Mouse (Mus musculus): Measurements from ENCODE around the gene Oasl1. TPM values are rescaled to one million over a fixed set of nuclear protein-coding genes. Genes with fewer than 3 reads are reported as not detected.
A peak's percentile ranks its signal among the peaks of the same experiment; 100 is the strongest.
"Not testable (repeated sequence)": the region's sequence is repeated elsewhere in the genome, so short reads cannot be mapped to it uniquely, and the experiment has no call there.

The Oasl1 gene
- 5.2 and 5.4 TPM in 2 replicates for total RNA-seq (2014; fragmentation: Nextera tagmentation)
- total RNA-seq (2017) = 0.73 and 1.8 TPM in 2 replicates

DNA sequence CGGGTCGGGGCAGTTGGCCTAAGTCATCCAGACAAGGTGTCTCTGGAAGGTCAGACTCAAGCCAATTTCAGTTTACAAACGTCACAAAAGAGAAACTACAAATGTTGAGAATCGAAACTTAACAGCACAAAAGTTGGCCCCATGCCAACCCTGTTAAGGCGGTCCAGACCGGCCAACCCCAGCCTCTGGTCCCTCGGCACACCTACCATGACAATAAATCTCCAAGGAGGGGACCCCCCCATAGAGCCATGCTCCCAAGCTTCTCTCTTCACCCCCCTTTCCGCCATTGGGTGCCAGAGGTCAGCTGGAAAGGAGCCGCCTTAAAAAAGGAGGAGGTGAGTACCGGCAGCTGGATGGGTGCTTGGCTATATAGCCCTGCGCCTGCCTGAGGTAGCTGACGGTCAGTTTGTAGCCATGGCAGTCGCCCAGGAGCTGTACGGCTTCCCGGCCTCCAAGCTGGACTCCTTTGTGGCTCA is at the start of gene Oasl1:
Gene Oasl1, plus strand, starts transcription at position 243 of the 476 bp plus-strand sequence.
- ATAC-seq (replicated peaks; ENCODE audit: poor library complexity, severe bottlenecking) = peak; percentile 33

- no peak for ATAC-seq (replicated peaks; ENCODE audit: poor library complexity, severe bottlenecking)
Observed at GRCm38 (mm10) chr5:114875858-114876257, 47.2 kb upstream of the Oasl1 start.

- ATAC-seq (replicated peaks; ENCODE audit: poor library complexity, severe bottlenecking) = no peak
Observed at GRCm38 (mm10) chr5:114876331-114876730, 46.7 kb upstream of the Oasl1 start.

DNA sequence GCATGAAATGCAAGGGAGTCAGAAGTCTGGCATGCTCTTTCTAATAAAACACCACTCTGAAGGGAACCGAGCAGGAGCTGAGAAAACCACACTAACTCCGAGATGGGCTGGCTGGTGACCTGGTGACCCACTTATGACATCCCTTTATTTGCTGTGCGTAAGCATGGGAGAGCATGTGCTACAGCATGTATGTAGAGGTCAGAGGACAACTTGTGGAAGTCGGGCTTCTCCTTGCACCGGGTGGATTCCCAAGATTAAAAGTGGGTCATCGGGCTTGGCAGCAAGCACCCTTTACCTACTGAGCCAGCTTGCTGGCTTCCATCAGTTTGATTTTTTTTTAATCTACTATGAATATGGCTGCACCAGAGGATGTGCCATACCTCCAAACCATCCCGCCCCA is 45.6 kb upstream of the Oasl1 start:
- ATAC-seq (replicated peaks; ENCODE audit: poor library complexity, severe bottlenecking) = no peak

DNA sequence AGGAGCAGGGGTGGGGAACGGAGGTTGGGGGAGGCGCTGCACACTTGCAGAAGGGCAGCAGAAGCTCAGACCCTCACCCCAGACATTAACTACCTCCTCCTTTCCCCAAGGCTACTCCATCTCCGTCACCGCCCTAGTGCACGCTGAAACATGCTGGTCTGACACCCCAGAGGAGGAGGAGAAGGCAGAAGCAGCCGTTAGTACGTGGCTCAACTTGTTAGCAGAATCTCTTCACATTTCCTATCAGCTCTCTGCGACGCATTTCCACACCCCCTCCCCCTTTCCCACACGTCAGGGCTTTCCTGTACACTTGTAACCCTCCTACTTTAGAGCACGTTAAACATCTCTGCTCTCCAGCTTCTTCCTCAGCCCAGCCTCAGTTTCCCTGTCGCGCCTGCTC is 43.6 kb upstream of the Oasl1 start:
- ATAC-seq (replicated peaks; ENCODE audit: poor library complexity, severe bottlenecking) = no peak

GRCm38 (mm10) chr5:114882319-114882718 is 40.7 kb upstream of the Oasl1 start:
- 0 out of 2 replicates have a peak, but pooled peaks have one; percentile 36 for ATAC-seq (replicated peaks; ENCODE audit: poor library complexity, severe bottlenecking)

- ATAC-seq (replicated peaks; ENCODE audit: poor library complexity, severe bottlenecking) = peak; percentile 98
Observed at GRCm38 (mm10) chr5:114883022-114883421, 40.0 kb upstream of the Oasl1 start.

DNA sequence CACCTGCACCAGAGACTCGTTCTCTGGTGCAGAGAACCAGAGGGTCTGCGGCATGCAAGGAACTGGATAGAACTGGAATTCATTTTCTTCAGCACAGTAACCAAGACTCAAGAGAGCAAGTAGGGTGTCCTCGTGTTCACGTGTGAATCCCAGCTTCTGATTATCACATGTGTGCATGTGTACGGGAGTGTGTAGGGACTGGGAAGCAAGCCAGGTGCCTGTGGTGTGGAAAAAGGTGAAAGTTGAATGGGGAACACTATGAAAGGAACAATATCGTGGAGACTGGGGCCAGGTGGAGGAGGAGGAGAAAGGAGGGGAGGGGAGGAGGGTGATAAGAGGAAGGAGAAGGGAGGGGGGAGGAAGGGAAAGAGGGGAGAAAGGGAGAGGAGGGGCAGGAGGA is 36.2 kb upstream of the Oasl1 start:
- no peak for ATAC-seq (replicated peaks; ENCODE audit: poor library complexity, severe bottlenecking)

DNA sequence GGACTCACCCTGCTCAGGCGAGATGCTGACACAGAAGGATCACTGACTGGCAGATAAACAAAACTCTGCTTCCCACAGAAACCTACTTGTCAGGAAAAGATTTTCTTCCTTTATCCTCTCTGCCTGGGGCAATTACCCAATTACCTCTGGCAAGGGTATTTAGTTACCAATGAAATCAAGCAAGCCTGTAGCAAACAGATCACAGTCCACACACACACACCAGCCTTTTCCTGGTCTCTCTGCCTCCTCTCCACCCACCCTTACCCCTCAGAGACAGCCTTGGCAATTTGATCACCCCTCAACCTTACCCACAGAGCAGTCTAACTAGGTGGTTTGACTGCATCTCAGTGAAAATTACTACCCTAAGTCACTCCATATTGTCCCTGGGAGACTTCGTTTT is 34.0 kb upstream of the Oasl1 start:
- no peak for ATAC-seq (replicated peaks; ENCODE audit: poor library complexity, severe bottlenecking)

DNA sequence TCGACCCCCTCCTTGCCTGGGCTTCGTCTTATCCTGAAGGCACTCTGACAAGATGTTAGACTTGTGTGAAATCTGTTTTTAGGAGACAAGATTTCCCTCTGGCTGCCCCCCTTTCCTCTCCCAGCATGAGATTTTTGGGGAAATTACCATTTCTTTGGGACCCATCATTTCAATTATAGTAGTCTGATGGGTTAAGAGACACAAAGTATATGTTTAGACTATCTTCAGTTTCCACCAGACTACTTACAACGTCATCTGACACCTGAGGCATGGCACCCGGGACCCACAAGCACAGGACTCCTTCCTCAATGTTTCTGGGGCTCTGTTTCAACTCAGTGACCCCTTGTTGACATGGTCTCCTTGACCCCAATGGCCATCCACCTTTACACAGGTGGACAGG is 27.5 kb upstream of the Oasl1 start:
- no peak for ATAC-seq (replicated peaks; ENCODE audit: poor library complexity, severe bottlenecking)

GRCm38 (mm10) chr5:114896688-114897373 is 26.2 kb upstream of the Oasl1 start, which contains the start of gene Oasl2:
Gene Oasl2, plus strand, starts transcription at chr5:114896936.
- peak; percentile 7; the same call in 1 of the 2 replicates for ATAC-seq (replicated peaks; ENCODE audit: poor library complexity, severe bottlenecking)

DNA sequence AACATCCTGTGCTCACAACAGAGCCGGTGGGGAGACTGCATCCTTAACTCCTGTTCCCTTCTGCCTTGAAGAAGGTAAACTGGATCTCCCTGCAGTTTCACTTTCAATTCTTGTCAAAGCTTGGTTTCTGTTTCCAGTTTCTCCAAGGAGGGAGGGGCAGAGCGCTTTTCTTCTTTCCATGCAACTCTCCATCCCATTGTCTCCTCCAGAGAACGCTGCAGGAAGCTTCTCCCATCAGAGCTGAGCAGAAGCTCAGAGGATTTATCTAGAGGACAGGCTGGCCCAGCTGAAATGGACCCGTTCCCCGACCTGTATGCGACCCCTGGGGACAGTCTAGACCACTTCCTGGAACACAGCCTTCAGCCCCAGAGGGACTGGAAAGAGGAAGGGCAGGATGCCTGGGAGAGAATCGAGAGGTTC is 25.7 kb upstream of the Oasl1 start:
- ATAC-seq (replicated peaks; ENCODE audit: poor library complexity, severe bottlenecking) = peak; percentile 83

DNA sequence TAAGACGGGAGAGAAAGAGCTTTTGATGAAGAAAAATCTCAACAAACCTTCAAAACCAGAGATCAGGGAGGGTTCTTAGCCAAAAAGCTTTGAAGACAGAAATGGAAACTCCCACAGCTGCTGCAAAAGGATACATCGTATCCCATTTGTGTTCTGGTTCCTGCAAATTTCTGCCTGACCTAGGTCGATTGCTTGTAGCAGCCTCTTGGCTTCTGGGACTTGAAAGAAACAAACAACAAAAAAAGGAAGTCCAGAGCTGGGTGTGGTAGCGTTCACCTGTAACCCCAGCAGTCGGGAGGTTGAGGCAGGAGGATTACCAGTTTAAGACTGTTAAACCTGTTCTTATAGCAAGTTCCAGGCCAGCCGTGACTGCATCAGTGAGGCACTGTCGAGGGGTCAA is 24.2 kb upstream of the Oasl1 start:
- ATAC-seq (replicated peaks; ENCODE audit: poor library complexity, severe bottlenecking) = no peak

GRCm38 (mm10) chr5:114902413-114902812 is 20.6 kb upstream of the Oasl1 start:
- peak; percentile 81 for ATAC-seq (replicated peaks; ENCODE audit: poor library complexity, severe bottlenecking)

DNA sequence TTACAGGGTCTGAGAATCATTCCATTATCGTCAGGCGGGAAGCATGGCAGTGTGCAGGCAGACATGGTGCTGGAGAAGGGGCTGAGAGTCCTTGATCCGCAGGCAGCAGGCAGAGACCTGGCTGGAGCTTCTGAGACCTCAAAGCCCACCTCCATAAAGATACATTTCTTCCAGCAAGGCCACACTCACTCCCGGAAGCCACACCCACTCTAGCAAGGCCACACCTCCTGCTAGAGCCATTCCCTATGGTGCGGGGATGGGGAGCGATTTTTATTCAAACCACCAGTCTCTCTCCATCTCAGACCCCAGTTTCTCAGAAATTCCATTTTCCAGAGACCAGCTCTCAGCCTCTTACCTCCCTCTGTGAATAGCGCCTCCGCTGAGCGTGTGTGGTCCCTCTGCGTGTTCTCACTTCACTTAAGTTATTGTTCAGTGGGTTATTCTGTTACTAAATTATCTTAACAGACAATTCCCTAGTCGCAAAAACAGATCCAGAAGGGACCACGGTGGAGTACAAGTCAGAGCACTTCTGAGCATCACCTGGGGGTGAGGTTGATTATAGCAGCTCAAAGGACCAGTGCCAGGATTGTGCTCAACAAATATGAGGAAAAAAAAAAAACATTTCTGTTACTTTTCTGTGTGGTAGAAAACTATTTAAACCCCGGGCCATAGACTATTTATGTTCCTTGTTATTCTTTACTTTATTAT is 14.3 kb upstream of the Oasl1 start:
- ATAC-seq (replicated peaks; ENCODE audit: poor library complexity, severe bottlenecking) = no peak

- no peak for ATAC-seq (replicated peaks; ENCODE audit: poor library complexity, severe bottlenecking)
Observed at GRCm38 (mm10) chr5:114913686-114914085, 9.4 kb upstream of the Oasl1 start.

GRCm38 (mm10) chr5:114914855-114915254 is 8.2 kb upstream of the Oasl1 start:
- no peak for ATAC-seq (replicated peaks; ENCODE audit: poor library complexity, severe bottlenecking)

DNA sequence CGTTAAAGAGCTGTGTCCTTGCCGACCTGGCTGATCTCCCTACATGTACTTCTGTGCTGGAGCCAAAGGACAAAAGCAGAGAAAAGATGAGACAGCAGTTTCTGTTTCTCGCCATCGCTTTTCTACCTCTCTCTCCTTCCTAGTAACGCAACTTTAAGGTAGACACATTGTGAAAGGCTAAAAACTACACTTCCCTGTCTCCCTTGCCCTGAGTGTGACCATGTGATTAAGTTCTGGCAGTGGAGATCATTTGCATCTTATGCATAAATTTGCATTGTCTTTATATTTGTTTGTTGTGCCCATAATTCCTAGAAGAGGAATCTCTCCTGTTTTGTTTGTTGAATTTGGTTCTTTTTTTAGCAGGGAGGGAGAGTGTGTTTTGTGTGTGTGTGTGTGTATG is 7.2 kb upstream of the Oasl1 start:
- peak; percentile 58 for ATAC-seq (replicated peaks; ENCODE audit: poor library complexity, severe bottlenecking)

- peak; percentile 67 for ATAC-seq (replicated peaks; ENCODE audit: poor library complexity, severe bottlenecking)
Observed at GRCm38 (mm10) chr5:114916777-114917176, 6.3 kb upstream of the Oasl1 start.

DNA sequence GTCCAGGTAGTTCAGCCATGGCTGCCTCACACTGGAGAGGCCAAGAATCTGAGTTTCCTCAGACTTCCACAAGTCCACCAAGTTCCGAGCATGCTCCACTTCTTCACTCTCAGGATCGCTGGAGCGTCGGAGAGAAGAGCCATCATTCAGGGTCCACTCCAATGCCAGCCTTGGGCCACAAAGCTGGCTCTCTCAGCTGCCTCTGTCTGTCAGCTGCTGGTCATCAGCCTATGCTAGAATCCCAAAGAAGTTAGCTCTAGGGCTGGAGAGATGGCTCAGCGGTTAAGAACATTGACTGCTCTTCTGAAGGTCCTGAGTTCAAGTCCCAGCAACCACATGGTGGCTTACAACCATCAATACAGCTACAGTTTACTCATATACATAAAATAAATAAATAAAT is 5.7 kb upstream of the Oasl1 start:
- ATAC-seq (replicated peaks; ENCODE audit: poor library complexity, severe bottlenecking) = not testable (repeated sequence)

- peak; percentile 88 for ATAC-seq (replicated peaks; ENCODE audit: poor library complexity, severe bottlenecking)
Observed at GRCm38 (mm10) chr5:114921551-114922365, 1.3 kb upstream of the Oasl1 start.

Data from granulocyte monocyte progenitor cell, adult 5-6 weeks (primary cell).